Mouse (Mus musculus) embryonic fibroblast, embryonic 13.5 days (primary cell): ENCODE measurements around the gene Mlip.

Experiments
- CTCF ChIP-seq: IDR thresholded peaks from 2 replicates; pipeline ENCODE4 v1.5.1; 2011; ENCODE audit warnings: mild to moderate bottlenecking, control low read depth, low read length, moderate library complexity, borderline replicate concordance; ENCODE audit not compliant: insufficient read depth
- POLR2A ChIP-seq: IDR thresholded peaks from 2 replicates; pipeline ENCODE4 v1.6.1; 2011; ENCODE audit warnings: low read depth, mild to moderate bottlenecking, control low read depth, low read length, moderate library complexity

- no peak for TF ChIP-seq POLR2A
- no peak for TF ChIP-seq CTCF
Observed at GRCm38 (mm10) chr9:77172044-77172443, 180.7 kb downstream of the Mlip start.
